Comparison of ENCODE assay signal across 8 mouse cellular contexts in the genomic region with DNA sequence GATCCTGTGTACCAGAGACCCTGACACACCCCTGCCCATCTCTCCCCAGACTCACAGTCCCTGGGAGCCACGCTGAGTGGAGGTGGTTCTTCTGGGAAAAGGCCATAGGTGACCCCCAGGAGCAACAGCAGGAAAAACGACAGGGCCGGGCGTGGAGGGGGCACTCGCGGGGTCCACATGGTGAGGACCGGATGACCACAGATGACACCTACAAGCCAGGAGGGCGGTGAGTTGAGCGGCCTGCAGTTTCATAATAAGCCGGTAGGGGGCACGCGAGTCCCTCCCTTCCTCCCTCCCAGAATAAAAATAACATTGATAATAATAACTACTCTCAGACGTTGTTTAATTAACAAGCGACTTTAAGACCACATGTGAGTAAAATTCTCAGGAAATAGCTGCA. TPM values are rescaled to one million over a fixed set of nuclear protein-coding genes. Genes with fewer than 3 reads are reported as not detected.
DNase-seq lines count a peak whose midpoint lies in the region; ATAC-seq and TF ChIP-seq lines count a peak whose summit lies in the region.

No protein-coding gene starts in this region.

- no peak overlapping the region for H3K4me3 ChIP-seq in thymus, adult 2 months (ENCODE audit: control insufficient read depth, insufficient read depth, low read length)
- no peak overlapping the region for H3K4me3 ChIP-seq in embryonic fibroblast, embryonic 13.5 days (ENCODE audit: insufficient read depth, low read length)
- H3K4me3 ChIP-seq in kidney, adult 2 months (ENCODE audit: insufficient read depth, low read depth, low read length), result no peak overlapping the region
- H3K4me3 ChIP-seq in small intestine, adult 2 months (ENCODE audit: low read depth, low read length), result no peak overlapping the region

- DNase-seq in thymus, adult 2 months, result peak; percentile 57
- no peak for DNase-seq in thymus, adult 18-20 months
- peak; percentile 64 for DNase-seq in adrenal gland, postnatal 25 days
- DNase-seq in kidney, adult 2 months, result peak; percentile 72
- peak; percentile 78 for DNase-seq in lung, postnatal 10 days

- no peaks in the 10 kb centered on the region for H3K36me3 ChIP-seq in thymus, adult 2 months (ENCODE audit: control insufficient read depth, insufficient read depth, low read length)
- H3K36me3 ChIP-seq in kidney, adult 2 months (ENCODE audit: control insufficient read depth, insufficient read depth, low read length), result no peaks in the 10 kb centered on the region
- no peaks in the 10 kb centered on the region for H3K36me3 ChIP-seq in small intestine, adult 2 months (ENCODE audit: control insufficient read depth, insufficient read depth, low read length)

- peak; percentile 90 for TF ChIP-seq CTCF in thymus, adult 2 months (IDR thresholded peaks at IDR 0.05; ENCODE audit: borderline replicate concordance, control insufficient read depth, extremely low read depth, insufficient read depth, low read length, poor library complexity)
- peak; percentile 74 for TF ChIP-seq CTCF in embryonic fibroblast, embryonic 13.5 days (IDR thresholded peaks at IDR 0.05; ENCODE audit: borderline replicate concordance, insufficient read depth, low read length)
- TF ChIP-seq CTCF in kidney, adult 2 months (conservative IDR thresholded peaks at IDR 0.05; ENCODE audit: insufficient read depth, insufficient read length, low read depth, low read length), result peak; percentile 83
- peak; percentile 87 for TF ChIP-seq CTCF in small intestine, adult 2 months (IDR thresholded peaks at IDR 0.05; ENCODE audit: extremely low read depth, insufficient read length, insufficient replicate concordance, low read depth, low read length)

- WGBS in thymus, adult 2 months, result 7% methylated on average over 14 of the region's 14 CpGs
- 4% methylated on average over 14 of the region's 14 CpGs for WGBS in kidney, adult 2 months
- WGBS in small intestine, adult 2 months, result 4% methylated on average over 14 of the region's 14 CpGs

- H3K4me1 ChIP-seq in thymus, adult 2 months (replicated peaks; ENCODE audit: control insufficient read depth, insufficient read depth, low read length), result peaks cover 12% of the 10 kb centered on the region
- H3K4me1 ChIP-seq in embryonic fibroblast, embryonic 13.5 days (ENCODE audit: control insufficient read depth, insufficient read depth, low read length), result peaks cover 3% of the 10 kb centered on the region; the same call in 1 of the 2 replicates
- no peaks in the 10 kb centered on the region for H3K4me1 ChIP-seq in kidney, adult 2 months (ENCODE audit: control insufficient read depth, insufficient read depth, low read length)
- H3K4me1 ChIP-seq in small intestine, adult 2 months (ENCODE audit: control insufficient read depth, insufficient read depth, insufficient read length, low read length), result peaks cover 14% of the 10 kb centered on the region

- H3K27me3 ChIP-seq in thymus, adult 2 months (ENCODE audit: control insufficient read depth, insufficient read depth, low read length), result no peaks in the 10 kb centered on the region
- H3K27me3 ChIP-seq in kidney, adult 2 months (replicated peaks; ENCODE audit: control insufficient read depth, insufficient read depth, low read length), result no peaks in the 10 kb centered on the region
- H3K27me3 ChIP-seq in small intestine, adult 2 months (ENCODE audit: control insufficient read depth, insufficient read depth, low read length), result no peaks in the 10 kb centered on the region

- no peak for ATAC-seq in frontal cortex, adult (ENCODE audit: low TSS enrichment)

- no peak overlapping the region for H3K27ac ChIP-seq in thymus, adult 2 months (ENCODE audit: control insufficient read depth, insufficient read depth, low read length)
- H3K27ac ChIP-seq in embryonic fibroblast, embryonic 13.5 days (ENCODE audit: insufficient read depth, low read length), result no peak overlapping the region
- no peak overlapping the region for H3K27ac ChIP-seq in kidney, adult 2 months (ENCODE audit: insufficient read depth, low read depth, low read length)
- no peak overlapping the region for H3K27ac ChIP-seq in small intestine, adult 2 months (ENCODE audit: insufficient read depth, low read depth, low read length)

- TF ChIP-seq POLR2A in thymus, adult 2 months (IDR thresholded peaks at IDR 0.05; ENCODE audit: control insufficient read depth, extremely low read depth, insufficient read depth, low read length, poor library complexity), result no peak
- TF ChIP-seq POLR2A in embryonic fibroblast, embryonic 13.5 days (IDR thresholded peaks at IDR 0.05; ENCODE audit: low read depth, low read length), result no peak
- TF ChIP-seq POLR2A in kidney, adult 2 months (IDR thresholded peaks at IDR 0.05; ENCODE audit: low read depth, low read length), result no peak
- TF ChIP-seq POLR2A in small intestine, adult 2 months (IDR thresholded peaks at IDR 0.05; ENCODE audit: low read depth, low read length), result no peak

RNA-seq across cellular contexts. Expression of gene Sema6b, which starts 7.5 kb away (rescaled TPM):
- polyA plus RNA-seq in thymus, adult 2 months (2012; rRNA removed), result 3.8 and 4.9 TPM in 2 replicates
- total RNA-seq in adrenal gland, postnatal 25 days (2021), result 6.9 and 10.4 TPM in 2 replicates
- polyA plus RNA-seq in embryonic fibroblast, embryonic 13.5 days (2011; ENCODE audit: insufficient read length, low read depth, missing spikeins), result 0.21 and 0.52 TPM in 2 replicates
- 3.8 and 4.1 TPM in 2 replicates for polyA plus RNA-seq in kidney, adult 2 months (2012; rRNA removed)
- polyA plus RNA-seq in small intestine, adult 2 months (2012; rRNA removed), result 6.4 and 12.2 TPM in 2 replicates

RNA-seq across cellular contexts. Expression of gene Lrg1, which starts 10.9 kb away (rescaled TPM):
- 23.5 and 27.0 TPM in 2 replicates for polyA plus RNA-seq in thymus, adult 2 months (2012; rRNA removed)
- total RNA-seq in adrenal gland, postnatal 25 days (2021), result 15.1 TPM in 2 replicates
- polyA plus RNA-seq in embryonic fibroblast, embryonic 13.5 days (2011; ENCODE audit: insufficient read length, low read depth, missing spikeins), result not detected in 2 replicates
- polyA plus RNA-seq in kidney, adult 2 months (2012; rRNA removed), result 9.9 and 16.1 TPM in 2 replicates
- polyA plus RNA-seq in small intestine, adult 2 months (2012; rRNA removed), result 10.6 and 28.7 TPM in 2 replicates

RNA-seq across cellular contexts. Expression of gene Plin5, which starts 15.3 kb away (rescaled TPM):
- polyA plus RNA-seq in thymus, adult 2 months (2012; rRNA removed), result 6.2 and 11.7 TPM in 2 replicates
- total RNA-seq in adrenal gland, postnatal 25 days (2021), result 55.3 and 57.4 TPM in 2 replicates
- not detected in 2 replicates for polyA plus RNA-seq in embryonic fibroblast, embryonic 13.5 days (2011; ENCODE audit: insufficient read length, low read depth, missing spikeins)
- polyA plus RNA-seq in kidney, adult 2 months (2012; rRNA removed), result 8.4 and 10.1 TPM in 2 replicates
- polyA plus RNA-seq in small intestine, adult 2 months (2012; rRNA removed), result 0.04 and 0.05 TPM in 2 replicates

RNA-seq across cellular contexts. Expression of gene Plin4, which starts 23.1 kb away (rescaled TPM):
- polyA plus RNA-seq in thymus, adult 2 months (2012; rRNA removed), result 16.7 and 29.0 TPM in 2 replicates
- 71.4 and 76.3 TPM in 2 replicates for total RNA-seq in adrenal gland, postnatal 25 days (2021)
- 0.14 and 0.70 TPM in 2 replicates for polyA plus RNA-seq in embryonic fibroblast, embryonic 13.5 days (2011; ENCODE audit: insufficient read length, low read depth, missing spikeins)
- 14.4 and 23.3 TPM in 2 replicates for polyA plus RNA-seq in kidney, adult 2 months (2012; rRNA removed)
- 6.2 and 8.9 TPM in 2 replicates for polyA plus RNA-seq in small intestine, adult 2 months (2012; rRNA removed)

RNA-seq across cellular contexts. Expression of gene Tnfaip8l1, which starts 29.6 kb away (rescaled TPM):
- polyA plus RNA-seq in thymus, adult 2 months (2012; rRNA removed), result 21.6 and 26.8 TPM in 2 replicates
- total RNA-seq in adrenal gland, postnatal 25 days (2021), result 6.2 and 7.7 TPM in 2 replicates
- 0.72 and 2.1 TPM in 2 replicates for polyA plus RNA-seq in embryonic fibroblast, embryonic 13.5 days (2011; ENCODE audit: insufficient read length, low read depth, missing spikeins)
- polyA plus RNA-seq in kidney, adult 2 months (2012; rRNA removed), result 1.7 and 2.7 TPM in 2 replicates
- 4.2 and 10.3 TPM in 2 replicates for polyA plus RNA-seq in small intestine, adult 2 months (2012; rRNA removed)

Comparison
In these comparisons a context has a peak if more than half of its experiments do, and no peak if none do; other contexts are left out.
1. DNase-seq: peak in thymus, adult 2 months (single experiment), adrenal gland, postnatal 25 days (single experiment), kidney, adult 2 months (single experiment) and lung, postnatal 10 days (single experiment); none in thymus, adult 18-20 months (0 of 2).
2. RNA of gene Lrg1, which starts 10.9 kb away (polyA plus RNA-seq): 23.5 to 27.0 TPM in thymus, adult 2 months, 9.9 to 16.1 TPM in kidney, adult 2 months and 10.6 to 28.7 TPM in small intestine, adult 2 months; not detected in embryonic fibroblast, embryonic 13.5 days; every median in the first group is over 10 times any median in the second.
3. Peak in every context shown above with its lines, with median percentiles within 50 percentile points of each other: CTCF ChIP-seq.